Mouse (Mus musculus): ENCODE results near the gene Atp6v0d1. TPM values are rescaled to one million over a fixed set of nuclear protein-coding genes. Genes with fewer than 3 reads are reported as not detected.

Gene Atp6v0d1
- polyA plus RNA-seq, 1 experiment: 17.4 TPM

- no peak for TF ChIP-seq GATA1 (IDR thresholded peaks at IDR 0.05; ENCODE audit: low read length)
Observed at GRCm38 (mm10) chr8:105476161-105476560, 89.7 kb downstream of the Atp6v0d1 start.

- TF ChIP-seq GATA1 (IDR thresholded peaks at IDR 0.05; ENCODE audit: low read length): no peak
Observed at GRCm38 (mm10) chr8:105475742-105476141, 90.1 kb downstream of the Atp6v0d1 start.

- TF ChIP-seq GATA1 (IDR thresholded peaks at IDR 0.05; ENCODE audit: low read length): no peak
Observed at GRCm38 (mm10) chr8:105475254-105475653, 90.6 kb downstream of the Atp6v0d1 start.

GRCm38 (mm10) chr8:105474680-105475079 lies 91.2 kb downstream of the Atp6v0d1 start:
- no peak for TF ChIP-seq GATA1 (IDR thresholded peaks at IDR 0.05; ENCODE audit: low read length)

Other genes with a start within 250 kb of the Atp6v0d1 start
- 3.4 and 4.3 TPM in 2 replicates for gene Lrrc29, start 239.8 kb downstream of the Atp6v0d1 start, polyA plus RNA-seq (2012)
- gene Tmem208, start 239.7 kb downstream of the Atp6v0d1 start, polyA plus RNA-seq (2012): 18.3 and 26.8 TPM in 2 replicates
- 7.3 and 7.7 TPM in 2 replicates for gene Fhod1, start 218.1 kb downstream of the Atp6v0d1 start, polyA plus RNA-seq (2012)
- 0.49 and 0.50 TPM in 2 replicates for gene Slc9a5, start 217.2 kb downstream of the Atp6v0d1 start, polyA plus RNA-seq (2012)
- gene Plekhg4, start 192.8 kb downstream of the Atp6v0d1 start, polyA plus RNA-seq (2012): not detected in 2 replicates
- gene Kctd19, start 152.5 kb downstream of the Atp6v0d1 start, polyA plus RNA-seq (2012): not detected in 2 replicates
- gene Lrrc36, start 152.5 kb downstream of the Atp6v0d1 start, polyA plus RNA-seq (2012): not detected in 2 replicates
- not detected in 2 replicates for gene Tppp3, start 94.5 kb downstream of the Atp6v0d1 start, polyA plus RNA-seq (2012)
- gene Zdhhc1, start 69.1 kb downstream of the Atp6v0d1 start, polyA plus RNA-seq (2012): 0.15 and 0.16 TPM in 2 replicates
- not detected in 2 replicates for gene Hsd11b2, start 47.3 kb downstream of the Atp6v0d1 start, polyA plus RNA-seq (2012)
- 56.3 and 62.8 TPM in 2 replicates for gene Ripor1, start 39.2 kb upstream of the Atp6v0d1 start, polyA plus RNA-seq (2012)
- gene Ctcf, start 70.5 kb upstream of the Atp6v0d1 start, polyA plus RNA-seq (2012): 187 and 251 TPM in 2 replicates
- 0.10 TPM in 1 of 2 replicates, not detected in the other for gene Agrp, start 71.3 kb upstream of the Atp6v0d1 start, polyA plus RNA-seq (2012)
- gene Carmil2, start 120.2 kb upstream of the Atp6v0d1 start, polyA plus RNA-seq (2012): 1.3 and 1.7 TPM in 2 replicates
- 32.7 and 72.3 TPM in 2 replicates for gene Acd, start 135.1 kb upstream of the Atp6v0d1 start, polyA plus RNA-seq (2012)
- gene Pard6a, start 135.1 kb upstream of the Atp6v0d1 start, polyA plus RNA-seq (2012): 8.1 TPM in 2 replicates
- gene 4933405L10Rik, start 141.6 kb upstream of the Atp6v0d1 start, polyA plus RNA-seq (2012): not detected in 2 replicates
- gene Enkd1, start 142.2 kb upstream of the Atp6v0d1 start, polyA plus RNA-seq (2012): 40.0 and 52.9 TPM in 2 replicates
- gene Gfod2, start 192.6 kb upstream of the Atp6v0d1 start, polyA plus RNA-seq (2012): 4.7 TPM in 2 replicates

Data from G1E-ER4 (cell line).